Mouse (Mus musculus) adrenal gland (tissue): ENCODE results near the gene Nckap1l.
"Not testable (repeated sequence)": the region's sequence is repeated elsewhere in the genome, so short reads cannot be mapped to it uniquely, and the experiment has no call there.

Experiments
- intact Hi-C: fragments of 180-260 bp; cut with DNase I; formaldehyde crosslinking; loops from one replicate; pipeline ENCODE4 v1.15.1; 2025
- long read RNA-seq, 2 experiments: library from polyadenylated mRNA; unstranded; transcript quantifications; one replicate each; pipeline ENCODE4 v2.0.0; 2020; ENCODE audit warnings: borderline replicate concordance in 1 of 2; ENCODE audit not compliant: insufficient replicate concordance in 1 of 2

Gene Nckap1l
- long read RNA-seq, experiment 1, full-length matches to known transcripts: 1 of 2 reads
- long read RNA-seq, experiment 1, partial matches to known transcripts: 0 of 2 reads
- long read RNA-seq, experiment 1, other reads (novel, unspliced or antisense): 1 of 2 reads
- long read RNA-seq, experiment 2, full-length matches to known transcripts: 1 of 1 reads
- long read RNA-seq, experiment 2, partial matches to known transcripts: 0 of 1 reads
- long read RNA-seq, experiment 2, other reads (novel, unspliced or antisense): 0 of 1 reads

DNA sequence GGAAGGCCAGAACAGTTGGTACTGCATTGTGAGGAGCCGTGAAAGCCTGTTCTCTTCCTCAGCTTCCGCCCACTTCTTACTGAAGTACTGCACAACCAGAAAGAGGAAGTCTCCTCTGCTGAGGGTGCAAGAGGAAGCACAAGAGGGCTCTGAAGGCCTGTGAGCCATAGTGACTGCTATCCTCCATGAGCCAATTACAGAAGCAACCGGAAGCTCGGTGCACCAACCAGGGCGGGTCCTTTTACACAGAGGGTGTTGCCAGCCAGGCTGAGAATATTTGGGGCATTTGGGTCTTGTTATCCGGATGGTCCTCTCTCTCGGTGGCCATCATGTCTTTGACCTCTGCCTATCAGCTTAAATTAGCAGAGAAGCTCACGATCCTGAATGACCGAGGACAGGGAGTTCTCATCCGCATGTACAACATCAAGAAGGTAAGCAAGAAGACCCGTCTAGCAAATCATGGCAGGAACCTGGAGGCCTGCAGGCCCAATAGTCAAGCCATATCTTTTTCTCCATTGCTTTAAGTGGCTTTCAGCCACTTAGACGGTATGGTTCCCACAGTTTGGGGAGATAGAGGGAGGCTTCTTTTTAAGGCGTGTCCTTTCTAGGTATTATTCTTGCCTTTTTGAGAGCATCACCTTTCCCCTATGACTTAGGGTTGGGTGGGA, at the start of gene Nckap1l:
Gene Nckap1l (plus strand): TSS at position 244 of the 668 bp plus-strand sequence.
- intact Hi-C loops: no loop called here

DNA sequence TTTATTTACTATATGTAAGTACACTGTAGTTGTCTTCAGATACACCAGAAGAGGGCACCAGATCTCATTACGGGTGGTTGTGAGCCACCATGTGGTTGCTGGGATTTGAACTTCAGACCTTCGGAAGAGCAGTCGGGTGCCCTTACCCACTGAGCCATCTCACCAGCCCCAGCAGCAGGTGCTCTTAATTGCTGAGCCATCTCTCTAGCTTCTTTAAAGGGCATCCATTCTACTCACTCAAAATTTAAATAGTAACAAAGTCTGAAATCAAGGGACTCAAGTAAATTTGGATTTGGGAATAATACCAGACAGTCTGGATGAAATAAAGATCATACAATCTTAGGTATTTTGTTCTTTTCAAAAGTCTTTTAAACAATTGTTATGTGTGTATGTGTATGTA, 48.0 kb upstream of the Nckap1l start:
- intact Hi-C loops: not testable (repeated sequence)

GRCm38 (mm10) chr15:103427017-103427416, 26.6 kb upstream of the Nckap1l start:
- intact Hi-C loops: no loop called here

DNA sequence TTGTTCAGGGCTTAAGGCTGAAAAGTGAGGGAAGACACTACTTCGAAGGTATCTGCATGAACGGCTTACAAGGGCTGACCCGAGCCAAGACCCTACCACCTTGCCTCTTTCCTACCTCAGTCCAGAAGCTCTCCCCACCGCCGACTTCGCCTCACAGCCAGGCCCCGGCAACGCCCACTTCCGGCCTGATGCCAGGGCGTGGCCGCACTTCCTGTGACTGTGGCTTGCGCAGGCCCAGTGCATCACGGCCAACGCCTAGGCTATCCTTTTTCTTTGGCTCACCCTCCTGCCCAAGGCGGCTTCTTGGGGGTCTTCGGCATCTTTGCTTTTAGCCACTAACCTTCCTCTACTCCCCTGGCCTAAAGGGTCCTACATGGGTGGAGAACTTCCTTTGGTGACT, 23.4 kb upstream of the Nckap1l start, which contains the start of gene Gtsf1:
Gene Gtsf1 (minus strand): TSS at position 230 of the 400 bp plus-strand sequence.
- intact Hi-C loops: no loop called here

GRCm38 (mm10) chr15:103445966-103446365, 7.6 kb upstream of the Nckap1l start:
- intact Hi-C loops: not testable (repeated sequence)

DNA sequence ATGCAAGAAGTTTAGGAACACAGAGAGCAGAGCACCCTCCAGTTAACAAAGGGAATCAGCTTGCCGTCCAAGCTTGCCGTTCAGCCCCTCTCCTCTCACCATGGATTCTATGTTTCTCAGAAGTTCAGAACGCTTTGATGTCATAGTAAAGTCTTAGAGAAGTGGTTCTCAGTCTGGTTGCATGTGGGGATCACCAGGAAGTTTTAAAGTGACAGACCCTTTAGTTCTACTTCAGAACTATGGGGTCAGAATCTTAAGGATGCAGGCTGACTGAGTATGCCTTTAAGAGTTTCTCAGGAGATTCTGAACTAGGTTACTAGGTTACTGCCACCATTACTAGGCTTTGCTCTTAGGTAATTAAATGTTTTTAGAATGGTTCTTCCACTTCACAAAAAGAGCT, 5.2 kb upstream of the Nckap1l start, which contains the start of gene Gtsf2:
Gene Gtsf2 (minus strand): TSS at position 101 of the 400 bp plus-strand sequence.
- intact Hi-C loops: no loop called here

DNA sequence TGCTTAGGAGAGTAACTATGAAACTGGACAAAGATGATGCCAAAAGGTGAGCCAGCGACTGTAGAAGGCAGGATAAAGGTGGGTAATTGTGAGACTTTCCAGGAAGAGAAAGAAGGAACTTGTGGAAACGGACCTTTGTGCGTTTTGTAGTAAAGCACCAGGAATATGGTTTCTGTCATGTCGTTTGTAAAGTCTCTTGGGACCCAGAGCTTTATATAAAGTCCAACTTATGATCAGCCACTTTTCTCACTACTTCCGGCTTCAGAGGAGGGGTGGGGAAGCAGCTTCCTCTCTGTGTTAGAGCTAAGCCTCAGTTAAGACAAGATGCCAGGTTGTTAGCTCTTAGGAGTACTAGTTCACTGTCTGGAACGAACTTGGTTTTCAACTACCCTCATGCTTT, 855 bp downstream of the Nckap1l start:
- intact Hi-C loops: no loop called here

- intact Hi-C loops: no loop called here
These were observed 9.1 kb downstream of the Nckap1l start for GRCm38 (mm10) chr15:103462539-103463261.

GRCm38 (mm10) chr15:103471488-103472194, 18.0 kb downstream of the Nckap1l start:
- intact Hi-C loops: no loop called here

GRCm38 (mm10) chr15:103472265-103472664, 18.7 kb downstream of the Nckap1l start:
- intact Hi-C loops: no loop called here

GRCm38 (mm10) chr15:103473182-103473581, 19.6 kb downstream of the Nckap1l start:
- intact Hi-C loops: no loop called here

DNA sequence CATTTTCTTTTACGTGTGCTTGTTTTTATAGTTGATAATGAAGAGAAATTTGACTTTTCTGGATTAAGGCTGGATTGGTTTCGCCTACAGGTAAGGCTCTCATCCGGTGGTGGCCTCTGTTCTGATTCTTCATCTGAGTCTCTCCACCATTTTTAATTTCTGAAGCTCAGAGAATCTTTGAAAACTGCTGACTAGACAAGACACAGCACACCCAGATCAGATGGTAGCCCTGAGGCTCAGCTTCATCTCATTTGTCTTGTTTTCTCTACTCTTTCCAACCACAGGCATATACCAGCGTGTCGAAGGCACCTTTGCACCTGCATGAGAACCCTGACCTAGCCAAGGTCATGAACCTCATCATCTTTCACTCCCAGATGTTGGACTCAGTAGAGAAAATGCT, 20.2 kb downstream of the Nckap1l start:
- intact Hi-C loops: no loop called here

GRCm38 (mm10) chr15:103479080-103479606, 25.5 kb downstream of the Nckap1l start:
- intact Hi-C loops: no loop called here

DNA sequence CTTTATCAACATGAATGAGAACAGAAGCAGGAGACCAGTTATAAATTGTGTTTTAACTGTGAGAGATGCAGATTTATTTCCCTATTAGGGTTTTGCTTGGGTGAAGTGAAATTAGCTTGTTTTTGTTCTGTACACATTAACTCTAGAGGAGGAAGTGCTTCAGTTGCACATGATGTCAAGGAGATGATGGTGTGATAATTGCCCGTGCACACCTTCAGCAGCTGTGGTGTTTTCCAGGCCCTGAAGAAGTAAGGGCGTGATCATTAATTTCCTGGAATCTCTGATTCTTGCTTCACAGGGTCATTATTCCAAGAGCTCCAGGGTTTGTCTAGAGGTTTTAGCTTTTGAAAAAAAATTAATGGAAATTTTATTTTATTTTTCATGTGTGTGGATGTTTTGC, 26.5 kb downstream of the Nckap1l start:
- intact Hi-C loops: loop anchor here (5.0 kb wide), 2 partner anchors 52 to 72 kb away; no protein-coding TSS in a partner anchor

- intact Hi-C loops: loop anchor here (5.0 kb wide), 2 partner anchors 50 to 70 kb away; no protein-coding TSS in a partner anchor
These were observed 28.9 kb downstream of the Nckap1l start for GRCm38 (mm10) chr15:103482488-103482887.

GRCm38 (mm10) chr15:103484490-103484889, 30.9 kb downstream of the Nckap1l start:
- intact Hi-C loops: loop anchor here (5.0 kb wide), 2 partner anchors 48 to 68 kb away; no protein-coding TSS in a partner anchor

DNA sequence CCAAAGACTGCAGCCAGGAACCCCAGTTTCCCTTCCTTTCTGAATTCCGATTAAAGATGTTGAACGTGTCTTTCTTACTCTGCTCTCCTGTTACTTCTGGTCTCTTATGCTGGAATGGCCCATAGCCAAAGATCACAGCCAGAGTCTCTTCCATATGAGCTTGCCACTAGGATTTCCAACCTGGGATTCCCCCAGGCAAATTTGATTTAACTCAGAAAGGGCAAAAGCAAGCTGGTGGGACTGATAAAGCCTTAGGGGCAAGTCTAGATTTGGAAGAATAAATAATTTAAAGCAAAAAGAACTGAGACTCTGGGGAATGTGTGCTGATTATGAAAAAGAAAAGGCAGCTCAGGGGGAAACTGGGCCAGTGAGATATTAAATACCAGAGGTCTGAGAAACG, 31.5 kb downstream of the Nckap1l start:
- intact Hi-C loops: no loop called here

DNA sequence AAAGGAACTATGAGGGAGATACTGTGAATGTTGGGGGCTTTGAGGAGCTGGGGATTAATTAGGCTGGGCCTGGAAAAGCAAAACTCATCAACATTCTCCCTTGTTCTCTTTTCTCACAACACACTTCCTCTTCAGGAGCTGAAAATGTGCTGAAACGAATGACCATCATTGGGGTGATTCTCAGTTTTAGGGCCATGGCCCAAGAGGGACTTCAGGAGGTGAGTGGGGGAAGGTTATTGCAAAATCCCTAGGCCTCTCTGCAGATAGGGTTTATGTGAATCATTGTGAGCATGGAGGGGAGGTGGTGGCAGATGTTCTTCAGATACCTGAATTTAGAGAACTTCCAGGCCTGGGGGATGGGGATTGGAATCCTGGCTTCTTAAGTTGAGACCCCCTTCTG, 33.1 kb downstream of the Nckap1l start:
- intact Hi-C loops: no loop called here

GRCm38 (mm10) chr15:103488336-103488735, 34.7 kb downstream of the Nckap1l start:
- intact Hi-C loops: no loop called here

DNA sequence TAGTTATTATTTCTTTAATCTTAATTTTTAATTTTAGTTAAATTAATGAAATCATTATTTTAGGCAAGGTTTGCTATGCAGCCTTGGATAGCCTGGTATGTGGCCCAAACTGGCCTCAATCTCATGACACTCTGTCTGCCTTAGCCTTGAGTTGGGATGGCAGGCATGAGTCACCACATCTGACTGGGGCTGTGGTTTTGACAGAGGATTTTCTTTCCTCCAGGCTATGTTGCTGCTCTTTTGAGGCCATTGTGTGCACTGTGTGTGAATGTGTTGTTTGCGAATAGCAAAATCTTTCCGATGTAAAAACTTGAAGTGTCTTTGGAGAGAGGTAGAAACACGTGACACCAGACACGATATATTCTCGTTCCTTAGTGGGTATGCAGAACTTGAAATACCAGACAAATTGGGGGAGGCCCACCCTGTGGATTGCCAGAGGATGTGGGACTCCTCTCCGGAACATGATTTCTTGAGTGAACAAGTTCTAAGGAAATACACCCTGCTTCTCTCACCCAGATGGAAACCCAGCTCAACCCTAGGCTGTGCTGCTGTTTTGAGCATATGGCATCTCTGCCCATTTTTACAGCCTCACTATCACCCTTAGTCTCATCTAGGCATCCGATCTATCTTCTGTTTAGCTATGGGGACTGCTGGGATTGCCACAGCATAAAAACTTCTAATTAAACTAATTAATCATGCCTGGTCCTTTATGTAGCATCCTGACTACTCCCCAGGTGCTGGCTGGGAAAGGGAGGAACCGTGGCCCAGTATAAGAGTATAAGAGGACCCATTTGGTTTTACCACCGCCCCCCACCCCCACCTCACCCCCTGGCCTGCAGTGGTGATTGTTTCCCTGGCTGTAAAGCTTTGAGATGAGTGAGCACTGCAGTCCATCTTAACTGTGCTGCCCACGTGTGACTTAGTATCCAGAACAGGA, 42.9 kb downstream of the Nckap1l start:
- intact Hi-C loops: no loop called here
